Mouse (Mus musculus) kidney, embryonic 15.5 days (tissue): ENCODE data around the gene Tmem102. TPM values are rescaled to one million over a fixed set of nuclear protein-coding genes. Genes with fewer than 3 reads are reported as not detected.

Experiments
- ATAC-seq: fragments of 200-750 bp; cut with Nextera tagmentation; replicated peaks from 2 replicates; pipeline ENCODE4 v1.8.0; 2017; ENCODE audit warnings: moderate TSS enrichment; ENCODE audit not compliant: low FRiP score
- H3K27ac ChIP-seq: fragments of 300-500 bp; sonication (generic); 2 replicates; pipeline ENCODE4 v1.5.1; 2015; ENCODE audit warnings: mild to moderate bottlenecking, inconsistent platforms
- H3K27me3 ChIP-seq: fragments of 300-500 bp; sonication (generic); 2 replicates; pipeline ENCODE4 v1.6.1; 2015; ENCODE audit warnings: inconsistent platforms
- H3K36me3 ChIP-seq: fragments of 300-500 bp; sonication (generic); 2 replicates; pipeline ENCODE4 v1.6.1; 2015; ENCODE audit warnings: inconsistent platforms
- H3K4me1 ChIP-seq: fragments of 300-500 bp; sonication (generic); 2 replicates; pipeline ENCODE4 v1.6.1; 2015; ENCODE audit warnings: inconsistent platforms
- H3K4me2 ChIP-seq: fragments of 300-500 bp; sonication (generic); 2 replicates; pipeline ENCODE4 v1.6.1; 2015; ENCODE audit warnings: moderate library complexity, mild to moderate bottlenecking, inconsistent platforms
- H3K4me3 ChIP-seq: fragments of 300-500 bp; sonication (generic); replicated peaks from 2 replicates; pipeline ENCODE4 v1.5.1; 2015; ENCODE audit warnings: mild to moderate bottlenecking, inconsistent platforms
- H3K9ac ChIP-seq: fragments of 300-500 bp; sonication (generic); 2 replicates; pipeline ENCODE4 v1.6.1; 2015; ENCODE audit warnings: mild to moderate bottlenecking, inconsistent platforms
- H3K9me3 ChIP-seq: fragments of 300-500 bp; sonication (generic); replicated peaks from 2 replicates; pipeline ENCODE4 v1.6.1; 2016; ENCODE audit warnings: inconsistent platforms
- WGBS: fragments of 180-500 bp; shearing (Covaris S2); methylation state at CpG from one replicate; pipeline ENCODE4 v1.1.7; 2015; ENCODE audit warnings: mixed read lengths; 5-methylcytosine and 5-hydroxymethylcytosine counted together
- polyA plus RNA-seq: library from polyadenylated mRNA; unstranded; fragments of >200 nt; fragmentation: Nextera tagmentation; extraction: Ambion mirVana; gene quantifications from 2 replicates; pipeline ENCODE4 v1.2.1, GENCODE M21; 2015

Tmem102 gene
- polyA plus RNA-seq, 1 experiment from 2014 or later: 8.3 TPM

DNA sequence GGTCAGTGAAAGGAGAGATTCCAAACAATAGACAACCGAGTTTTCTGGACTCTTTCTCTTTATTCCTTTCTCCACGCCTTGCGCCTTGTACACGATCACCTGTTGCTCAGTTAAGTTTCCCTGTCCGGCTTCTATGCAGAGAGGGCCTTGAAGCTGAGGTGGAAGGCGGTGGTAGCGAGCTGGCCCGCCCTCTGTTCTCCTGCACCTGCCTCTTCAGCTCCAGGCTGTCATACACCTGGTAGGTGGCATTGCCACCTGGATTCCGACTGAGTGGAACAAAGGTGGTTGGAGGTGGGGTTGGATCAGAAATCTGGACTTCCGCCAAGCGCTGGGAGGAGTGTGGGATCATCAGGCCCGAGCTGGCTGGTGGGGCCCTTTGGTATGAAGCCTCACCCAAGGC is 11.1 kb upstream of the Tmem102 start:
- Histone ChIP-seq H3K9me3 (0 out of 2 replicates have a peak, but pooled peaks cover 8% of the 10 kb centered on the region), H3K4me1 (peaks cover 4% of the 10 kb centered on the region; the same call in 1 of the 2 replicates), H3K9ac (no peak overlapping the region), H3K4me2 (no peak overlapping the region), H3K36me3 (no peaks in the 10 kb centered on the region), H3K4me3 (no peak overlapping the region), H3K27ac (no peak overlapping the region), H3K27me3 (no peaks in the 10 kb centered on the region)
- 91% methylated on average over 12 of the region's 12 CpGs for WGBS
- ATAC-seq: no peak

DNA sequence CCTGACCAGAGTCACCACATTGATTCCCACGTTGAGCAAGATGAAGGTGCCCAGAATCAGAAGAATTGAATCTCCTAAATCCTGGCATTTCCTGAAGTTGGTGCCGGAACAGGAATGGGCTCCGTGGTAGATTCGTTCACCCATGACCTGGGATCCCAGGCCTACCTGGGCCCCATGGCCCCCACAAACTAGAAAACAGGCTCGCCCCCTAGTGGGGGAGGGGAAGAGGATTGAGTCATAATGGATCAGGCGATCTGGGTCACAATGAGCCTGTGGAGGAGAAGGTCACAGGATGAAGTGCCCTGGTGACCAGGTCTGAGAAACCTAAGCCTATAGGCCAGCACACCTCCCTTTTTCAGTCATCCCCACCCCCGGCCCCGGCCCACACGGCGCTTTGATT is 9.7 kb upstream of the Tmem102 start, which contains the start of gene Gm39566:
TSS of gene Gm39566 (minus strand) at position 144 of the 400 bp plus-strand sequence.
- H3K4me2 ChIP-seq: no peak within 1 kb of the TSS
- 52% methylated on average over 10 of the region's 10 CpGs for WGBS
- H3K9ac ChIP-seq: no peak within 1 kb of the TSS
- H3K27me3 ChIP-seq: no peaks in the 10 kb centered on the region
- no peak within 1 kb of the TSS for H3K4me3 ChIP-seq
- H3K9me3 ChIP-seq: 0 out of 2 replicates have a peak, but pooled peaks cover 8% of the 10 kb centered on the region
- no peaks in the 10 kb centered on the region for H3K36me3 ChIP-seq
- no peak within 1 kb of the TSS for H3K27ac ChIP-seq
- H3K4me1 ChIP-seq: peaks cover 4% of the 10 kb centered on the region; the same call in 1 of the 2 replicates
- no peak for ATAC-seq

DNA sequence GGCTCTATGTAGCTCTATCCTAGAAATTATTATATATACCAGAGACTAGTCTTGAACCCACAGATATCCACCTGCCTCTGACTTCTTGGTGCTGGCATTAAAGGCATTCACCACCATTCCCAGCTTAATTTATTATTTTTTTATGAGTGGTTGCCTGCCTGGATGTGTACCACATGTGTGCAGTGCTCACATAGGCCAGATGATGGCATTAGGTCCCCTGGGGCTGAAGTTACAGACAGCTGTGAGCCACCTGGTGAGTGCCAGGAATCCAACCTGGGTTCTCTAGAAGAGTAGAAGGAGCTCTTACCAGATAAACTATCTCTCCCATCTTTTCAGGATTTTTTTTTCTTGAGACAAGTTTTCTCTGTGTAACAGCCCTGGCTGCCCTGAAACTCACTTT is 4.9 kb upstream of the Tmem102 start:
- Histone ChIP-seq H3K9ac (no peak overlapping the region), H3K36me3 (no peaks in the 10 kb centered on the region), H3K4me3 (no peak overlapping the region), H3K4me2 (no peak overlapping the region), H3K27ac (no peak overlapping the region), H3K4me1 (peaks cover 3% of the 10 kb centered on the region; the same call in 1 of the 2 replicates), H3K9me3 (no peaks in the 10 kb centered on the region), H3K27me3 (peaks cover 13% of the 10 kb centered on the region)
- no peak for ATAC-seq

DNA sequence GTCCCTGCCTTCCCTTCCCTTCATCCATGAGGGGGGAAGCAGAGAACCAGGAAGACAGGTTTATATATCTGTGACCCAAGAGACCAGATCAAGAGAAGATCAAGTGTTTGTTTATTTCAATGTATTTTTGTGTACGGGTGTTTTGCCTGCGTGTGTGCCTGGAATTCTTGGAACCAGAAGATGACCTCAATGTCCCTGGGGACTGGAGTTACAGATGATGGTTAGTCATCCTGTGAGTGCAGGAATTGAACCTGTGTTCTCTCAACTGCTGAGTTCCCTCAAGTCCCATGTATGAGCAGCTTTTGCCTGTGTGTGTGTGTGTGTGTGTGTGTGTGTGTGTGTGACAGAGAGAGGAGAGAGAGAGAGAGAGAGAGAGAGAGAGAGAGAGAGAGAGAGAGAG is 2.2 kb upstream of the Tmem102 start:
- Histone ChIP-seq H3K27ac (no peak overlapping the region), H3K4me3 (no peak overlapping the region), H3K9ac (no peak overlapping the region), H3K9me3 (no peaks in the 10 kb centered on the region), H3K36me3 (no peaks in the 10 kb centered on the region), H3K27me3 (peaks cover 32% of the 10 kb centered on the region), H3K4me1 (peaks cover 25% of the 10 kb centered on the region), H3K4me2 (no peak overlapping the region)
- no peak for ATAC-seq
- 78% methylated on average over 2 of the region's 2 CpGs for WGBS

DNA sequence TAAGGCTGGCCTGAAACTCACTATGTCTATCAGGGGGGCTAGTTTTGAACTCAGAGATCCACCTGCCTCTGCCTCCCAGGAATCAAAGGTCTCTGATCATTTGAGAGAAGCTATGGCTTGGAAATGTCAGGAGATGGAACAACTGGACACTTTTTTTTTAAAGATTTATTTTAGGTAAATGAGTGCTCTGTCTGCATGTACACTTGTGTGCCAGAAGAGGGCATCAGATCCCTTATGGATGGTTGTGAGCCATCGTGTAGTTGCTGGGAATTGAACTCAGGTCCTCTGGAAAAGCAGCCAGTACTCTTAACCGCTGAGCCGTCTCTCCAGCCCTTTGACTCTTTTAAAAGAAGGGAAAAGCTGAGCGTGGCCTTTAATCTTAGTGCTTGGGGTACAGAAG is 954 bp upstream of the Tmem102 start:
- Histone ChIP-seq H3K4me1 (peaks cover 38% of the 10 kb centered on the region), H3K9me3 (no peaks in the 10 kb centered on the region), H3K9ac (no peak overlapping the region), H3K27me3 (peaks cover 44% of the 10 kb centered on the region), H3K4me2 (no peak overlapping the region), H3K4me3 (no peak overlapping the region), H3K27ac (no peak overlapping the region), H3K36me3 (no peaks in the 10 kb centered on the region)
- ATAC-seq: no peak
- WGBS: 88% methylated on average over 4 of the region's 4 CpGs

DNA sequence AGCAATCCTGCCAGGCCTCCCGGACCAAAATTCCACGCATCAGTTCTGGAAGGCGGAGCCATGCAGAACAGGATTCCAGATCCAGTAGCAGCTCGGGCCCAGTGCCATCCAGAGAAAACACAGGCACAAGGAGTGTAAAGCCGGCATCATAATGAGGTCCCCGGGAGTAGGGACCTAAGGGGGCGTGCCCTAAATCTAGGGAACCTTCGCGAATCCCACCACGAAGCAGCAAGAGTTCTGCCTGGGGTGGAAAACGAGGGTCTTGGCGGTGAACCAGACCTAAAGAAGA is 828 bp downstream of the Tmem102 start:
- peaks cover 55% of the 10 kb centered on the region for H3K4me1 ChIP-seq
- ATAC-seq: no peak
- peak overlapping the region; percentile 93 for H3K4me2 ChIP-seq
- no peak overlapping the region for H3K27ac ChIP-seq
- H3K27me3 ChIP-seq: peaks cover 47% of the 10 kb centered on the region
- no peaks in the 10 kb centered on the region for H3K9me3 ChIP-seq
- H3K36me3 ChIP-seq: no peaks in the 10 kb centered on the region
- WGBS: 7% methylated on average over 12 of the region's 12 CpGs
- peak overlapping the region; percentile 61 for H3K4me3 ChIP-seq
- peak overlapping the region; percentile 46 for H3K9ac ChIP-seq

DNA sequence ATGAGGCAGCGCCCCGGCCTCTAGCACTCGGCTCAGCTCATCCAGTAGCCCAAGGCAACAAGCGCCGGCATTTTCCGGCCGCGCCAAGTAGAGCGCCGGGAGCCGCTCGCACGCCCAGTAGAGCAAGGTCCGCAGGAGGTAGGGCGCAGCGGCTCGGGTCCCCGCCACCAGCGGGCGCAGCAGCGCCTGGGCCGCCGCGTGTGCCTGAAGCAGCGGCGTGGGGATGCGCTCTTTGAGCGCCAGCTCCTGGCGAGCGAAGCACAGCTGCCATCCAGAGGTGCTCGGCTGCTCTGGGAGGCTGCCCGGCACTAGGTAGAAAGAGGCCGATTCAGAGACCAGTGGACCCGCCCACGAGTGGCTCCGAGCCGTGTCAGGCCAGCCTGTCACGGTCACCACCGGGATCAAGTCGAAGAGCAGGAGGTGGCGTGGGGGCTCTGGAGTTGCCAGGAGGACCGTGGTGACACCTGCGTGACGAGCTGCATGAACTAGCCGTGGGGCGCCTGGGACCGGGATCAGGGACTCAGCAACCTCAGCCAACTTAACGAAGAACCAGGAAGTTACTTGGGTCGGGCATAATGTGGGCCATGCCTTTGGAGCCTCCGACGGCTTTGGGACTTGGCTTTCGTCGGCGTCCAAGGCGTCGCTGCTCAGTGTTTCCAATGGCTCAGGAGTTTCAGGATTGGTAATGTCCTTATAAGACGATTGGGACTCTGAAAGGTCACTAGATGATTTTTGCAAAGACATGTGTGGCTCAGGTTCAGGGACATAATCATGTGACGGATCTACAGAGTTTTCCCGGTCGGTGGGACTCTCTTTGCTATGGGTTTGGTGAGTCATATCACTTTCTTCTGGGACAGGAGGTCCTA is 1.4 kb downstream of the Tmem102 start:
- Histone ChIP-seq H3K4me2 (peak overlapping the region; percentile 93), H3K27ac (no peak overlapping the region), H3K4me3 (peak overlapping the region; percentile 61), H3K9me3 (no peaks in the 10 kb centered on the region), H3K27me3 (peaks cover 47% of the 10 kb centered on the region), H3K9ac (peak overlapping the region; percentile 62), H3K4me1 (peaks cover 61% of the 10 kb centered on the region), H3K36me3 (no peaks in the 10 kb centered on the region)
- ATAC-seq: peak; percentile 52
- WGBS: 1% methylated on average over 60 of the region's 60 CpGs

DNA sequence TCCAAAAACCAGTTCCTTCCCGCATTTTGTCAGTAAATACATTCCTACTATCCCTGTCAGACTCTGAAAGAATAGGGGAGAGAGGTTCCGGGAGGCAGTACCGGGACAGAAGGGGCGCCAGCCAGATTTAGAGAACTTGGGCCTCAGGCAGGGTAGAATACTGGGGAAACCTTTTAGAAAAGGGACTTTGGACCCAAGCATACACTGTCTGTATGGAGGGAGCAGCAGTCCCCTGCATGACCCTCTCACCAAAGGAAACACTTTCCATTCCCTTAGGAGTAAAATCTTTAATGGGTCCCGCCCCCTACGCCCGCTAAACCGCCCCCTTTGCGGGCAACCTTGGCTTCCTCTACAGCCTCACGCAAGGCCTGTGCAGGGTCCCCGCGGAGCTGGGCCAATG is 2.1 kb downstream of the Tmem102 start:
- peak overlapping the region; percentile 62 for H3K9ac ChIP-seq
- H3K4me3 ChIP-seq: peak overlapping the region; percentile 61
- ATAC-seq: peak; percentile 3; the same call in 1 of the 2 replicates
- H3K27me3 ChIP-seq: peaks cover 48% of the 10 kb centered on the region
- H3K9me3 ChIP-seq: no peaks in the 10 kb centered on the region
- peaks cover 63% of the 10 kb centered on the region for H3K4me1 ChIP-seq
- no peaks in the 10 kb centered on the region for H3K36me3 ChIP-seq
- WGBS: 2% methylated on average over 12 of the region's 12 CpGs
- H3K27ac ChIP-seq: 0 out of 2 replicates have a peak overlapping the region, but pooled peaks have one; percentile 4
- H3K4me2 ChIP-seq: peak overlapping the region; percentile 93

DNA sequence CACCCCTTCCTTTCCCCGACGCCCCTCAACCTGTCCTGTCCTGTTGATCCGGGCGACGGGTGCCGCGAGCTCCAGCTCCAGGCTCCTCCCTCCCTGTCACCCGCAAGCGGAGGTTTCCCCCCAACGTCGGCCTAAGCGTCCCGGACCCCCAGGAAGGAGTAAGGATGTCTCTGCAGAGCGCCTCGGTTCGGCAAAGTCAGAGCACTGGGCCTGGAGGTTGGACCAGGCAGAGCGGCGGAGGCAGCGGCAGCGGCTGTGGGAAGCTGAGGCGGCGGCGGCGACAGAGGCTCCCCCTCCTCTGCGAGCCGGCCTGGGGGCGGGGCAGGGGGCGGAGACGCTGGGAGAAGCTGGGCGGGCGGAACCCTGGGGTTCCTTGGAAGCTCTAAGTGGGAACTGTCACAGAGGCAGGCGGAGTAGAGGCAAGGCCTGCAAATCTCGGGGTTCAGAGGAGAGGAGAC is 2.7 kb downstream of the Tmem102 start:
- peaks cover 54% of the 10 kb centered on the region for H3K27me3 ChIP-seq
- under 1% methylated on average over 33 of the region's 33 CpGs for WGBS
- peak overlapping the region; percentile 61 for H3K4me3 ChIP-seq
- peak overlapping the region; percentile 93 for H3K4me2 ChIP-seq
- H3K36me3 ChIP-seq: no peaks in the 10 kb centered on the region
- H3K9me3 ChIP-seq: no peaks in the 10 kb centered on the region
- H3K9ac ChIP-seq: peak overlapping the region; percentile 62
- 0 out of 2 replicates have a peak overlapping the region, but pooled peaks have one; percentile 28 for H3K27ac ChIP-seq
- peaks cover 63% of the 10 kb centered on the region for H3K4me1 ChIP-seq
- ATAC-seq: 0 out of 2 replicates have a peak, but pooled peaks have one; percentile 5

DNA sequence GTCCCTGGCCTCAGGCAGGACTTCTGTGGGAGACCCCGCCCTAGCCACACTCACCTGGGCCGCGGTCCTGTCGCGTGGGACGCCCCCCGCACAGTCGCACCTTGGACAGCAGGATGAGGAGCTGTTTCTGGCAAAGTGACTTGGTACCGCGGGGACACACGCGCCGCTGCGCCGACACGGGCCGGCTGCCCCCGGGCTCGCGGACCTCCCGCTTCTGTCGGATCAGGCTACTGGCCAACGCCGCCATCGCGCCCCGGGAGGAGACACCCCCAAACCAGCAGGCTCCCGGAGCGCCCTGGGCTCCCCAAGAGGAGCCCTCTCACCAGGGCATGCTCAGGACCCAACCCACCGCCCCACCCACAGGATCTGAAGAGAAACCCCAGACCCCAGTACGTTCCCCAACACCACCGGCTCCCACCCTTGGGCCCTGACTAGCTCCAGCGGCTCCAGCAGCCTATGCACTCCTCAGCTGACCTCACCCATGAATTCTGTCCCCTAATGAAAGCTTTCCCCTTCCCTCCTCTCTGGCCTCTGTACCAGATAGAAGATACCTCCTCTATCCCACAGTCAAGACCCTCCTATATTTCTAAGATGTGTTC is 3.9 kb downstream of the Tmem102 start, which contains the start of gene Fgf11:
TSS of gene Fgf11 (minus strand) at position 479 of the 599 bp plus-strand sequence.
- H3K27ac ChIP-seq: peak within 1 kb of the TSS; percentile 83
- peak within 1 kb of the TSS; percentile 62 for H3K9ac ChIP-seq
- peak within 1 kb of the TSS; percentile 61 for H3K4me3 ChIP-seq
- ATAC-seq: no peak
- WGBS: under 1% methylated on average over 32 of the region's 33 CpGs
- no peaks in the 10 kb centered on the region for H3K9me3 ChIP-seq
- peak within 1 kb of the TSS; percentile 93 for H3K4me2 ChIP-seq
- peaks cover 63% of the 10 kb centered on the region for H3K4me1 ChIP-seq
- H3K27me3 ChIP-seq: peaks cover 62% of the 10 kb centered on the region
- no peaks in the 10 kb centered on the region for H3K36me3 ChIP-seq

DNA sequence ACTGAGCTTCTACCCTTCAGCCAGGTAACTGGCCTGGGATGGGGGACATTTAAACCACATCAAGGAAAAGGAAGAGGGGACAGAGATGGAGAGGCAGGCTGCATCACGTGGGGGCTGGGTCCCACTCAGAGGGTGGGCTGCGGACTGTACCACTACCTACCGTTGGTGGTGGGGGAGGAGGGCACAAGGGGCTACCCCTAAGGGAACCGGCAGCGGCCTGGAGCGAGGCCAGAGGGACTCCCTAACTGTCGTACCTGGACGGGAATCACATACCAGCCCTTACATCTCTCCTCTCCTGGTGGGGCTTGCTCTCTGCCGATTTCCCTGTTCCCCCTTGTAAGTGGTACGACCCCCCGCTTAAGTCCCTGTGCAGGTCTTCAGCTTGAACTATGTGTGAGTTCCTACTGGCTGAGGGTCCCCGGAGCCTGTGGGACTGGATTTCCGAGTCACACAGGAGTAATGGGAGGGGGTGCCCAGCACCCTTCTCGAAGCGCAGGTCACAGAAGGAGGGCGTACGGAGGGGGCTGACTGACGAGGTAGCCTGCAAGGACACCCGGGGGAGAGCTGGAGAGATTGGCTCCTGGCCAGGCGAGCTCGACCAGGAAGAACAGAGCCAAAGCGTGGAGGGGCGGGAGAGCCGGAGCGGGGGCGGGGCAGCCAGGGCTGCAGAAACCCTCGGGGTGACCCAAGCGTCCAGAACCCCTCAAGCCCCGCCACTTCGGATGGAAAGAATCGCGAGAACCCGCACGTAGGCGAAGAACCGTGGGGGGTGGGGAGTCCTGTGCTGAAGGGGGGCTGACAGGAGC is 4.8 kb downstream of the Tmem102 start:
- Histone ChIP-seq H3K4me2 (peak overlapping the region; percentile 93), H3K36me3 (no peaks in the 10 kb centered on the region), H3K27me3 (peaks cover 60% of the 10 kb centered on the region), H3K9me3 (no peaks in the 10 kb centered on the region), H3K27ac (peak overlapping the region; percentile 83), H3K4me3 (peak overlapping the region; percentile 61), H3K4me1 (peaks cover 71% of the 10 kb centered on the region), H3K9ac (peak overlapping the region; percentile 62)
- ATAC-seq: peak; percentile 63
- WGBS: under 1% methylated on average over 36 of the region's 36 CpGs
